Mouse (Mus musculus) limb, embryonic 12.5 days (tissue): ENCODE measurements around the gene H2al1m. TPM values are rescaled to one million over a fixed set of nuclear protein-coding genes. Genes with fewer than 3 reads are reported as not detected.
"Not testable (repeated sequence)": the region's sequence is repeated elsewhere in the genome, so short reads cannot be mapped to it uniquely, and the experiment has no call there.

Experiments used
- ATAC-seq: fragments of 200-750 bp; cut with Nextera tagmentation; 2 replicates; pipeline ENCODE4 v1.8.0; 2017; ENCODE audit warnings: low read depth, moderate TSS enrichment; ENCODE audit not compliant: insufficient number of reproducible peaks, insufficient read depth, low FRiP score, low TSS enrichment
- H3K27ac ChIP-seq: fragments of 300-500 bp; sonication (generic); 2 replicates; pipeline ENCODE4 v1.5.1; 2016; ENCODE audit warnings: mild to moderate bottlenecking, moderate library complexity
- H3K27me3 ChIP-seq: fragments of 300-500 bp; sonication (generic); 2 replicates; pipeline ENCODE4 v1.6.1; 2016; ENCODE audit warnings: mild to moderate bottlenecking, moderate library complexity
- H3K36me3 ChIP-seq: fragments of 300-500 bp; sonication (generic); 2 replicates; pipeline ENCODE4 v1.6.1; 2016; ENCODE audit warnings: mild to moderate bottlenecking, moderate library complexity
- H3K4me1 ChIP-seq: fragments of 300-500 bp; sonication (generic); replicated peaks from 2 replicates; pipeline ENCODE4 v1.6.1; 2016
- H3K4me2 ChIP-seq: fragments of 300-500 bp; sonication (generic); 2 replicates; pipeline ENCODE4 v1.6.1; 2016; ENCODE audit warnings: mild to moderate bottlenecking, moderate library complexity
- H3K4me3 ChIP-seq: fragments of 300-500 bp; sonication (generic); replicated peaks from 2 replicates; pipeline ENCODE4 v1.5.1; 2016; ENCODE audit warnings: mild to moderate bottlenecking
- H3K9ac ChIP-seq: fragments of 300-500 bp; sonication (generic); replicated peaks from 2 replicates; pipeline ENCODE4 v1.6.1; 2016; ENCODE audit warnings: mild to moderate bottlenecking, moderate library complexity
- H3K9me3 ChIP-seq: fragments of 300-500 bp; sonication (generic); 2 replicates; pipeline ENCODE4 v1.6.1; 2016; ENCODE audit warnings: mild to moderate bottlenecking, moderate library complexity
- WGBS: fragments of 180-500 bp; shearing (Covaris S2); methylation state at CpG from one replicate; pipeline ENCODE4 v1.1.7; 2016; 5-methylcytosine and 5-hydroxymethylcytosine counted together
- polyA plus RNA-seq: library from polyadenylated mRNA; unstranded; fragments of >200 nt; fragmentation: Nextera tagmentation; extraction: Ambion mirVana; gene quantifications from 2 replicates; pipeline ENCODE4 v1.2.1, GENCODE M21; 2016

H2al1m gene
- polyA plus RNA-seq, 1 experiment from 2014 or later: not detected

GRCm38 (mm10) chrX:9333035-9333434 is 49.5 kb downstream of the H2al1m start:
- not testable (repeated sequence) for H3K4me2 ChIP-seq, H3K4me3 ChIP-seq, H3K4me1 ChIP-seq, H3K9ac ChIP-seq, H3K36me3 ChIP-seq, H3K27me3 ChIP-seq, H3K9me3 ChIP-seq, H3K27ac ChIP-seq, ATAC-seq
- 60% methylated on average over 2 of the region's 2 CpGs for WGBS

Other genes with a start within 250 kb of the H2al1m start
- not detected in 2 replicates for gene Fthl17f, start 220.7 kb upstream of the H2al1m start, polyA plus RNA-seq
- gene 4930402K13Rik, start 179.2 kb upstream of the H2al1m start, polyA plus RNA-seq: not detected in 2 replicates
- gene Lancl3, start 83.9 kb upstream of the H2al1m start, polyA plus RNA-seq: 0.45 and 0.69 TPM in 2 replicates
- not detected in 2 replicates for gene Gm14862, start 26.9 kb upstream of the H2al1m start, polyA plus RNA-seq
- 1.5 and 2.0 TPM in 2 replicates for gene Xk, start 11.0 kb upstream of the H2al1m start, polyA plus RNA-seq
- gene H2al1k, start 66.9 kb downstream of the H2al1m start, polyA plus RNA-seq: not detected in 2 replicates
- gene Cybb, start 204.0 kb downstream of the H2al1m start, polyA plus RNA-seq: 0.71 and 1.00 TPM in 2 replicates